Mouse (Mus musculus) heart, postnatal 0 days (tissue): ENCODE measurements around the gene Vash1.

Source experiments
- CTCF ChIP-seq: IDR thresholded peaks from 2 replicates; pipeline ENCODE4 v1.5.1; 2016; ENCODE audit warnings: antibody characterized with exemption, control low read depth, low read depth
- EP300 ChIP-seq: IDR thresholded peaks from 2 replicates; pipeline ENCODE4 v1.6.1; 2016; ENCODE audit warnings: antibody characterized with exemption, low read depth

DNA sequence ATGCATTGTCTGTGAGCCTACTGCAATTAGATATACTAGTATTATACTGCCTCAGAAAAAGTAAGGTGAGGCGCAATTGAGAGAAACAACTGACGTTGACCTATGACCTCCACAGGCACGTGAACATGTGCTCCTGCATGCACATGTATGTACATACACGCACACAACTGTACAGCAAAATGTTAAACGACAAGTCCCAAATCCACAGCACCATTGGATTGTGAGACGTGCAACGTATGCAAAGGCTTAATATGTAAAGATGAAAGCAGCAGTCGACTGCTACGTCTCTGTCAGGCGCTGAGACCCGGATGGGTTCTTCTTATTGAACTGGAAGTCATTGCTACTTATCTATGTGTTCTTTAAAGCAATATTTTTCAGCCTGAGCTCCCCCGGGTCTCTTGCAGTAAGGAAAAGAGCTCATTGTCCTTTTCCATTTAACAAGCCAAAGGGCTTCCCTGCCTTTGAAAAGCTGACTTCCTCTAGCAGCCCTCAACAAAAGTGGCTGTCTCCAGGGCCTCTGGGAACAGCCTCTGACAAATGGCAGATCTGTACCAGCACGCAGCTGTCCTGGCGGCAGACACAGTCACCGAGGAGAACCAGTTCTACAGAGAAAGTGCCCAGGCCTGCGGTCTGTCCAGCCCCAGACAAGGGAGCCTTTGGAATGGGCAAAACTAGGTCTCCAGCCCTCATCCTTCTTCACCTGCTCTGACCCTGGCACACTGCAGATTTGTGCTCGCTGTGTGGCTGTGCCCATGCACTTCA, 33.8 kb upstream of the Vash1 start:
- TF ChIP-seq CTCF (no peak), EP300 (no peak)
